Comparison of ENCODE assay signal across 11 mouse cellular contexts in the genomic region with DNA sequence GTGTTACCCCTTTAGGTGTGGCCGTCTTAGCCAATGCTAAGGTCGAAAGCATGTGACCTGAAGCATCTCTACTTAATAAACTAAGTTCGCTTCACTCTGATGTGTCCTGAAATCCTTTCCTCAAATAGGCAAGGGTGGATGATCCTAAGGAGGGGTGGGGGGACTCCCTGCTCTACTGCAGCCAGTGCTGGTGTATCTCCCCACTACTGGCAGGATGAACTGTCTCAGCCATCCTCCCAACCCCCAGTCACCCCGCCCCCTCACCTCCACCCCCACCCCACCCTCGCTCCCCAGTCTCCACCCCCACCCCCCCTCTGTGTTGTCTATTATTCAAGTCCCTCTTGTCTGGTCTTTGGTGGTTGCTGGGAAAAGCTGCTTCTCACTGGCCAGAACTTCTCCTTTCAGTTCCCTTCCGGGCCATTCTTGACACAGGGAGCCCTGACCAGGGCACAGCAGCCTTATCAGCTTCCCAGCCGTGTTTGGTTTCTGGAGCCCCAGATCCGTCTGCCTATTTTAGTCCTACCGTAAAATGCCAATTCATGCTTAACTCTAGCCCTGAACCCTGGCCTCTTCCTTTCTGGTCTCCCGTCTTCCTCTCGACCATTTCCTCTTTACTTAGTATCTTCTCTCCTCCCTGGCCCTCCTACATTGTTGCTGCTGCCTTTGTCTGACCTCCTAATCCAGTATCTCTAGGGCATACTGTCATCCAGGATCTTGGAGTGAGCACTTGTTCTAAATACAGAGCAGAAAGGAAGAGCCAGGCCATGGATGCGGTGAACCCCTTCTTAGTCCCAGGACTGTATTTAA. TPM values are rescaled to one million over a fixed set of nuclear protein-coding genes. Genes with fewer than 3 reads are reported as not detected.
A peak's percentile ranks its signal among the peaks of the same experiment; 100 is the strongest.
DNase-seq lines count a peak whose midpoint lies in the region; ATAC-seq lines count a peak whose summit lies in the region.
"Had no signal": no experiment of that assay in that cellular context is flagged by ENCODE, and none has a peak within 500 bp of the region (broad histone marks: within the 10 kb centered on the region; RNA-seq: fewer than 3 reads in every experiment).

No protein-coding gene starts in this region.

- H3K9ac ChIP-seq in embryonic facial prominence, embryonic 12.5 days: no peak overlapping the region
- H3K9ac ChIP-seq in liver, embryonic 15.5 days: peak overlapping the region; percentile 6; the same call in 1 of the 2 replicates

- no peaks in the 10 kb centered on the region for H3K4me1 ChIP-seq in embryonic facial prominence, embryonic 12.5 days
- peaks cover 48% of the 10 kb centered on the region for H3K4me1 ChIP-seq in liver, embryonic 15.5 days (replicated peaks)

- H3K4me2 ChIP-seq in embryonic facial prominence, embryonic 12.5 days (replicated peaks): no peak overlapping the region
- H3K4me2 ChIP-seq in liver, embryonic 15.5 days: peak overlapping the region; percentile 49

- DNase-seq in embryo, embryonic 10.5 days (ENCODE audit: low spot score): peak; percentile 29
- no peak for DNase-seq in embryo, embryonic 9.5 days (ENCODE audit: extremely low spot score)
- DNase-seq in 416B (ENCODE audit: low read depth) (peak; percentile 99), MN1 (ENCODE audit: low spot score) (no peak)
- DNase-seq in adrenal gland, postnatal 36 days: no peak
- DNase-seq in natural killer cell, adult 2 months (ENCODE audit: low spot score in 2 of 2): no peak
- DNase-seq: adrenal gland, adult 8-10 months; lung, adult 2 months had no signal

- H3K9me3 ChIP-seq in embryonic facial prominence, embryonic 12.5 days: no peaks in the 10 kb centered on the region
- H3K9me3 ChIP-seq in liver, embryonic 15.5 days (replicated peaks): no peaks in the 10 kb centered on the region

- 0 out of 2 replicates have a peak overlapping the region, but pooled peaks have one; percentile 11 for H3K27ac ChIP-seq in embryonic facial prominence, embryonic 12.5 days
- peak overlapping the region; percentile 84 for H3K27ac ChIP-seq in liver, embryonic 15.5 days (replicated peaks)

- H3K4me3 ChIP-seq in embryonic facial prominence, embryonic 12.5 days: no peak overlapping the region
- H3K4me3 ChIP-seq in liver, embryonic 15.5 days (replicated peaks): peak overlapping the region; percentile 9; the same call in 1 of the 2 replicates

- no peaks in the 10 kb centered on the region for H3K36me3 ChIP-seq in embryonic facial prominence, embryonic 12.5 days
- H3K36me3 ChIP-seq in liver, embryonic 15.5 days (replicated peaks): no peaks in the 10 kb centered on the region

- 45% methylated on average over 12 of the region's 12 CpGs for WGBS in embryonic facial prominence, embryonic 12.5 days
- WGBS in liver, embryonic 15.5 days (ENCODE audit: insufficient replicate concordance): 10% methylated on average over 12 of the region's 12 CpGs

- ATAC-seq in embryonic facial prominence, embryonic 12.5 days (ENCODE audit: insufficient number of reproducible peaks, insufficient read depth, low FRiP score, low TSS enrichment): no peak
- ATAC-seq in liver, embryonic 15.5 days (ENCODE audit: insufficient read depth): peak; percentile 86
- ATAC-seq: inflammation-experienced regulatory T-cells, adult 6 months had no signal

- no peaks in the 10 kb centered on the region for H3K27me3 ChIP-seq in embryonic facial prominence, embryonic 12.5 days
- no peaks in the 10 kb centered on the region for H3K27me3 ChIP-seq in liver, embryonic 15.5 days

RNA-seq across cellular contexts. Expression of gene Bin2, which starts 4.4 kb away (rescaled TPM):
- 2.2 and 2.4 TPM in 2 replicates for polyA plus RNA-seq in embryonic facial prominence, embryonic 12.5 days (2016; fragmentation: Nextera tagmentation; extraction: Ambion mirVana)
- 18.2 and 22.2 TPM in 2 replicates for polyA plus RNA-seq in liver, embryonic 15.5 days (2015; fragmentation: Nextera tagmentation; extraction: Ambion mirVana)
- total RNA-seq in adrenal gland, postnatal 36 days (2021): 1 to 10 TPM; 1.8 to 3.2 TPM

RNA-seq across cellular contexts. Expression of gene Cela1, which starts 13.9 kb away (rescaled TPM):
- polyA plus RNA-seq in embryonic facial prominence, embryonic 12.5 days (2016; fragmentation: Nextera tagmentation; extraction: Ambion mirVana): 1.1 and 2.4 TPM in 2 replicates
- polyA plus RNA-seq in liver, embryonic 15.5 days (2015; fragmentation: Nextera tagmentation; extraction: Ambion mirVana): 17.0 and 22.6 TPM in 2 replicates
- 10 to 100 TPM; 60.2 to 64.9 TPM for total RNA-seq in adrenal gland, postnatal 36 days (2021)

RNA-seq across cellular contexts. Expression of gene Smagp, which starts 37.0 kb away (rescaled TPM):
- polyA plus RNA-seq in embryonic facial prominence, embryonic 12.5 days (2016; fragmentation: Nextera tagmentation; extraction: Ambion mirVana): 5.9 and 7.2 TPM in 2 replicates
- 9.3 and 10.8 TPM in 2 replicates for polyA plus RNA-seq in liver, embryonic 15.5 days (2015; fragmentation: Nextera tagmentation; extraction: Ambion mirVana)
- total RNA-seq in adrenal gland, postnatal 36 days (2021): 10 to 100 TPM; 37.5 to 49.6 TPM

RNA-seq across cellular contexts. Expression of gene Galnt6, which starts 55.4 kb away (rescaled TPM):
- 0.39 and 0.40 TPM in 2 replicates for polyA plus RNA-seq in embryonic facial prominence, embryonic 12.5 days (2016; fragmentation: Nextera tagmentation; extraction: Ambion mirVana)
- polyA plus RNA-seq in liver, embryonic 15.5 days (2015; fragmentation: Nextera tagmentation; extraction: Ambion mirVana): 1.2 and 1.5 TPM in 2 replicates
- 1 to 10 TPM; 4.1 to 5.9 TPM for total RNA-seq in adrenal gland, postnatal 36 days (2021)

RNA-seq across cellular contexts. Expression of gene Dazap2, which starts 58.6 kb away (rescaled TPM):
- 124 and 130 TPM in 2 replicates for polyA plus RNA-seq in embryonic facial prominence, embryonic 12.5 days (2016; fragmentation: Nextera tagmentation; extraction: Ambion mirVana)
- polyA plus RNA-seq in liver, embryonic 15.5 days (2015; fragmentation: Nextera tagmentation; extraction: Ambion mirVana): 145 and 148 TPM in 2 replicates
- 100 to 1,000 TPM; 188 to 248 TPM for total RNA-seq in adrenal gland, postnatal 36 days (2021)

Comparison
In these comparisons a context has a peak if more than half of its experiments do, and no peak if none do; other contexts are left out.
1. DNase-seq: peak in embryo, embryonic 10.5 days (single experiment) and 416B (single experiment); none in embryo, embryonic 9.5 days (single experiment), MN1 (single experiment), adrenal gland, postnatal 36 days (0 of 2) and natural killer cell, adult 2 months (0 of 2).